Mouse (Mus musculus) left cerebral cortex, adult 2 months (tissue): ENCODE measurements at regions not wholly inside any gene's neighbourhood (a gene's known extent, or its start where the extent isn't known, plus 50 kb on each side); places are given as distances from the start of the nearest gene placed in this dataset.

Experiments used
- DNase-seq, 2 experiments: peaks; one replicate each; pipeline ENCODE4 v3.0.0; 2021 to 2022; ENCODE audit warnings: low spot score in 2 of 2, mixed read lengths in 1 of 2; ENCODE audit errors: extremely low spot score in 1 of 2
- H3K27ac ChIP-seq: fragments of 200-600 bp; 2 replicates; pipeline ENCODE4 v1.8.1; 2022
- H3K4me3 ChIP-seq: fragments of 200-600 bp; 2 replicates; pipeline ENCODE4 v1.8.1; 2022
- CTCF ChIP-seq: fragments of 200-600 bp; IDR thresholded peaks from 2 replicates; pipeline ENCODE4 v1.8.1; 2022; ENCODE audit warnings: antibody characterized with exemption, mild to moderate bottlenecking, moderate library complexity
- intact Hi-C: fragments of 180-260 bp; cut with DNase I; formaldehyde crosslinking; loops from one replicate; pipeline ENCODE4 v1.15.1; 2025

DNA sequence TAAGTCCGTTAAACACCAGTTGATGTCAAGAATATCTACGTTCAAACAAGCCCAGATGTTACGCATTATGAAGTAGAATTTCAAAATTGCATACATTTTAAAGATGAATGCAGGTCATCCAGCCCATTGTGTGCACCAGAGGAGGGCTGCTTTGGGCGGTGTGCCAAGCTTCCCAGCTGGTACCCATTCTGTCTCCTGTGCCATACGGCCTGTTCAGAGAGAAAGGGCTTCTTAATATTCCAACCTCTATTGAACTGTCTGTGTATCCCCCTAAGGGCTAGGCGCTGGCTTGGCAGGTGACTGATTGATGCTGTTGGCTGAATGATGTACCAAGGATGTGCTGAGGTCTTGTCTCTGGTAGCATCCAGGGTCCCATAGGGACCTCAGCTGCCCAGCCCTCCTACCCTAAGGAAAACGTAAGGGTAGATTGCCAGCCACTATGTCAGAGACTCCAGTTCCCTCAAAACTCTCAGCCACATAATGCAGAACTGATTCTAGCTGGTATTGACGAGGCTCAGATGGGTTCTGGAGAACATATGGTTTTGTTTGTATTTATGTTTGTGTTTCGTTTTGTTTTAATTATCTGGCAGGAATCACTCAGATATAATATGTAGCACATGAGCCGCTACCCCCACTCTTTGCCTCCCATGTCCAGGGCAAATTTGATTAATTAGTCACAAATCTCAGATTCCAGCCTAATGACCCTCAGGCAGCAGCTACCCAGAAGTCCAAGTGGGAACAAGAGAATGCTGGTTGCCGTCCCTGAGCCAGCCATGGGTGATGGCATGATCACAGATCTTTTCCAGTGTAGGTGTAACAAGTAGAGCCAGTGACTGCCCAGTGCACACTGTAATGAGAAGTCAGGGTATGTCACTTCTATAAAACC lies 212.0 kb upstream of the Usp24 start:
- no peak overlapping the region for H3K4me3 ChIP-seq
- intact Hi-C loops = no loop called here
- no peak for TF ChIP-seq CTCF
- H3K27ac ChIP-seq = no peak overlapping the region
- DNase-seq = no peak

DNA sequence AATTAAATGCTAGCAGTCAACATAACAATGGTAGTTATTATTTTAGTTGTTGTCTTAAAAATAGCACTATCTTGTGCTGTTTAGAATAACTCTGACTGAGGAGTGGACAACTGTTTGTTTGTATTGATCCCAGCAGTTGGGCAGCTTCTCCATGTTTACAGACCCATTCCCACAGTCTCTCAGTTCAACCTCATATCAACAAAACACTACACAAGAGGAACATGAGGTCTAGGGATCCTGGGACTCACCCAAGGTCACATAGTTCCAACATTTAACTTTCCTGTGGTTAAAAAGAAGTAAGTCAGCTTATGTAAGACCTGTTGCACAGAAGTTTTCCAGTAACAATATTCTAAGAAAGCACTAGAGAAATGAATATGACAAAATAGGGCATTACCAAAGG lies 203.0 kb upstream of the Usp24 start:
- intact Hi-C loops = no loop called here

GRCm38 (mm10) chr4:106113747-106114146 lies 202.3 kb upstream of the Usp24 start:
- Histone ChIP-seq H3K4me3 (no peak overlapping the region), H3K27ac (no peak overlapping the region)
- TF ChIP-seq CTCF = no peak
- DNase-seq = no peak
- intact Hi-C loops = no loop called here

More for the DNA sequence above, 203.0 kb upstream of the Usp24 start:
- no peak overlapping the region for H3K4me3 ChIP-seq
- H3K27ac ChIP-seq = no peak overlapping the region
- no peak for DNase-seq
- TF ChIP-seq CTCF = no peak

- no peak for DNase-seq
- TF ChIP-seq CTCF = no peak
- Histone ChIP-seq H3K4me3 (no peak overlapping the region), H3K27ac (no peak overlapping the region)
- intact Hi-C loops = no loop called here
Measured at GRCm38 (mm10) chr4:106116611-106117010, 199.4 kb upstream of the Usp24 start.

GRCm38 (mm10) chr4:106121306-106121705 lies 194.7 kb upstream of the Usp24 start:
- Histone ChIP-seq H3K4me3 (no peak overlapping the region), H3K27ac (no peak overlapping the region)
- no peak for TF ChIP-seq CTCF
- no peak for DNase-seq
- intact Hi-C loops = no loop called here

- intact Hi-C loops = no loop called here
Measured at GRCm38 (mm10) chr4:106123038-106123654, 192.9 kb upstream of the Usp24 start.

GRCm38 (mm10) chr4:106127199-106127598 lies 188.8 kb upstream of the Usp24 start:
- intact Hi-C loops = loop anchor here (5.0 kb wide), 1 partner anchor 95 kb away; no protein-coding TSS in a partner anchor

More at GRCm38 (mm10) chr4:106123038-106123654, 192.9 kb upstream of the Usp24 start:
- no peak for DNase-seq
- no peak overlapping the region for H3K27ac ChIP-seq
- no peak for TF ChIP-seq CTCF
- no peak overlapping the region for H3K4me3 ChIP-seq

GRCm38 (mm10) chr4:106127641-106128040 lies 188.4 kb upstream of the Usp24 start:
- no peak for DNase-seq
- TF ChIP-seq CTCF = peak; percentile 57
- intact Hi-C loops = loop anchor here (5.0 kb wide), 1 partner anchor 95 kb away; no protein-coding TSS in a partner anchor
- Histone ChIP-seq H3K4me3 (no peak overlapping the region), H3K27ac (no peak overlapping the region)

More at GRCm38 (mm10) chr4:106127199-106127598, 188.8 kb upstream of the Usp24 start:
- no peak for TF ChIP-seq CTCF
- no peak for DNase-seq
- Histone ChIP-seq H3K27ac (no peak overlapping the region), H3K4me3 (no peak overlapping the region)

- no peak for TF ChIP-seq CTCF
- Histone ChIP-seq H3K4me3 (no peak overlapping the region), H3K27ac (no peak overlapping the region)
- no peak for DNase-seq
- intact Hi-C loops = loop anchor here (5.0 kb wide), 1 partner anchor 93 kb away; no protein-coding TSS in a partner anchor
Measured at GRCm38 (mm10) chr4:106129327-106129726, 186.7 kb upstream of the Usp24 start.

GRCm38 (mm10) chr4:106129803-106130202 lies 186.2 kb upstream of the Usp24 start:
- Histone ChIP-seq H3K4me3 (no peak overlapping the region), H3K27ac (no peak overlapping the region)
- intact Hi-C loops = loop anchor here (5.0 kb wide), 1 partner anchor 92 kb away; no protein-coding TSS in a partner anchor
- TF ChIP-seq CTCF = no peak
- DNase-seq = no peak

DNA sequence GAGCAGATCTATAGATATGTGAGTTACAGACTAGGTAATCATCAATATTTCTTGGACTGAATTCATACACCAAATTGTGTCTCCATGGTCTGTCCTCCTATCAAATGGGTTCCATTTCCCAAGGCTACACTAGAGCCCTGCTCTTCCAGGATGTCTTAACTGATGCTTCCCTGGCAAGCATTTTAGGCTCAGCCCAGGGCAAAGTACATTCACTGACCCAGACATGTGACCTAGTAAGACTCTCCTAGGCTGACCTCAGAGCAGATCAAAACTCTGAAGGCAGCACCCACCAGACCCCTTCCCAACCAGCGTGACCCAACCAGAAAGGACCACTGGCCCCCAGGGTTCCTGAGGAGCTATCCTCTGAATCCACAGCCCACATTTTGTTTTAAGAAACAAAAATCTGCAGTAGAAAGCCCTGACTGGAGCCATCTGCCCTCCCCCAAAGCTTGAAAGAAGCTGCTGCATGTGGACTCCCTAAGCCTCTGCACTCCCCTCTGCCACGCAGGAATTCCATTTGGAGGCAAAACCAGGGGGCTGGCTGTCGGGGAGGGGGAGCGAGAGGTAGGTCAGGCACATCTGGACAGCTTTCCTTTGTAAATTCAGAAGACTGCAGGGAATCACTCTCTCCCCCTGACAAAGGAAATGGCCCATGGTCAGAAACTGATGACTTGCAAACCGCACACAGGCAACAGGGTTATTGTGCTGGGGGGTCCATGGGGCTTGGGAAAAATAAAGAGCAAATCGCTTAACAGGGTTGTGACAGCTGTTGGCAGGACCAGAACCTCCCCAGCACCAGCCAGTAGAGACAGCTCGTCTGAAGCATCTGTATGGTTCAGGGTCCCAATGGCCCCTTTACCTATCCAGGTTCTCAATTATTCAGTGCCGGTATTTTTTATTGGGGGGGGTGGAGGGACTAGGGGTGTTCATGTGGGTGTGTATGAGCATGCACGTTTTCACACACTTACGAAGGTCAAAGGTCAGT lies 182.0 kb upstream of the Usp24 start:
- intact Hi-C loops = no loop called here
- H3K4me3 ChIP-seq = no peak overlapping the region
- no peak overlapping the region for H3K27ac ChIP-seq
- no peak for TF ChIP-seq CTCF
- DNase-seq = no peak
